Mouse (Mus musculus): Measurements from ENCODE around the gene Ltbp3. TPM values are rescaled to one million over a fixed set of nuclear protein-coding genes. Genes with fewer than 3 reads are reported as not detected.

The Ltbp3 gene
- polyA plus RNA-seq, 3 experiments from 2014 or later, result 0.77 TPM; not detected in 2

- no peak for ATAC-seq
Observed at GRCm38 (mm10) chr19:5756321-5756985, 15.7 kb downstream of the Ltbp3 start.

- no peak for ATAC-seq
Observed at GRCm38 (mm10) chr19:5756991-5757636, 16.4 kb downstream of the Ltbp3 start.

- no peak for ATAC-seq
Observed at GRCm38 (mm10) chr19:5758878-5759403, 18.2 kb downstream of the Ltbp3 start.

GRCm38 (mm10) chr19:5763163-5763562 is 22.5 kb downstream of the Ltbp3 start:
- ATAC-seq, result no peak

GRCm38 (mm10) chr19:5767271-5767670 is 26.6 kb downstream of the Ltbp3 start:
- no peak for ATAC-seq

GRCm38 (mm10) chr19:5770311-5770710 is 29.6 kb downstream of the Ltbp3 start:
- no peak for ATAC-seq

GRCm38 (mm10) chr19:5770925-5771860 is 30.5 kb downstream of the Ltbp3 start, which contains the start of gene Scyl1:
Gene Scyl1, minus strand, starts transcription at chr19:5771419.
- peak; percentile 94 for ATAC-seq

- ATAC-seq, result no peak
Observed at GRCm38 (mm10) chr19:5777387-5778032, 36.8 kb downstream of the Ltbp3 start.

- no peak for ATAC-seq
Observed at GRCm38 (mm10) chr19:5778312-5778711, 37.6 kb downstream of the Ltbp3 start.

GRCm38 (mm10) chr19:5780203-5780602 is 39.5 kb downstream of the Ltbp3 start:
- ATAC-seq, result no peak

GRCm38 (mm10) chr19:5781532-5781931 is 40.8 kb downstream of the Ltbp3 start:
- ATAC-seq, result no peak

GRCm38 (mm10) chr19:5782121-5782520 is 41.4 kb downstream of the Ltbp3 start:
- ATAC-seq, result no peak

GRCm38 (mm10) chr19:5784958-5785577 is 44.4 kb downstream of the Ltbp3 start:
- no peak for ATAC-seq

- ATAC-seq, result peak; percentile 87
Observed at GRCm38 (mm10) chr19:5786441-5787114, 45.9 kb downstream of the Ltbp3 start.

- peak; percentile 77 for ATAC-seq
Observed at GRCm38 (mm10) chr19:5787128-5787635, 46.5 kb downstream of the Ltbp3 start.

GRCm38 (mm10) chr19:5787920-5788319 is 47.2 kb downstream of the Ltbp3 start:
- no peak for ATAC-seq

GRCm38 (mm10) chr19:5788620-5789019 is 47.9 kb downstream of the Ltbp3 start:
- ATAC-seq, result no peak

- ATAC-seq, result no peak
Observed at GRCm38 (mm10) chr19:5789066-5789465, 48.4 kb downstream of the Ltbp3 start.

GRCm38 (mm10) chr19:5791329-5791728 is 50.6 kb downstream of the Ltbp3 start:
- no peak for ATAC-seq

GRCm38 (mm10) chr19:5793116-5793515 is 52.4 kb downstream of the Ltbp3 start:
- peak; percentile 72 for ATAC-seq
